Mouse (Mus musculus) layer of hippocampus, postnatal 14 days (tissue): ENCODE data around the gene Junb. TPM values are rescaled to one million over a fixed set of nuclear protein-coding genes. Genes with fewer than 3 reads are reported as not detected.

Experiments
- DNase-seq, 2 experiments: peaks; one replicate each; pipeline ENCODE4 v3.0.0; 2021 to 2022; ENCODE audit warnings: low spot score in 2 of 2, mixed read lengths in 1 of 2
- long read RNA-seq, 2 experiments: library from polyadenylated mRNA; stranded (forward); transcript quantifications; one replicate each; pipeline ENCODE4 v2.0.0; 2021
- total RNA-seq, 2 experiments: library from RNA; stranded (reverse); gene quantifications; 2 replicates each; pipeline ENCODE4 v1.2.3; 2021

Junb gene
- 10 to 100 TPM; 45.5 to 54.7 TPM for total RNA-seq
- long read RNA-seq, experiment 1, transcript Junb-201 (1 exons, 1,809 nt), result major isoform, 122 of 122 reads
- long read RNA-seq, experiment 1, partial matches to known transcripts, result 0 of 122 reads
- long read RNA-seq, experiment 1, other reads (novel, unspliced or antisense), result 0 of 122 reads
- long read RNA-seq, experiment 2, transcript Junb-201 (1 exons, 1,809 nt), result major isoform, 134 of 134 reads
- long read RNA-seq, experiment 2, partial matches to known transcripts, result 0 of 134 reads
- long read RNA-seq, experiment 2, other reads (novel, unspliced or antisense), result 0 of 134 reads

DNA sequence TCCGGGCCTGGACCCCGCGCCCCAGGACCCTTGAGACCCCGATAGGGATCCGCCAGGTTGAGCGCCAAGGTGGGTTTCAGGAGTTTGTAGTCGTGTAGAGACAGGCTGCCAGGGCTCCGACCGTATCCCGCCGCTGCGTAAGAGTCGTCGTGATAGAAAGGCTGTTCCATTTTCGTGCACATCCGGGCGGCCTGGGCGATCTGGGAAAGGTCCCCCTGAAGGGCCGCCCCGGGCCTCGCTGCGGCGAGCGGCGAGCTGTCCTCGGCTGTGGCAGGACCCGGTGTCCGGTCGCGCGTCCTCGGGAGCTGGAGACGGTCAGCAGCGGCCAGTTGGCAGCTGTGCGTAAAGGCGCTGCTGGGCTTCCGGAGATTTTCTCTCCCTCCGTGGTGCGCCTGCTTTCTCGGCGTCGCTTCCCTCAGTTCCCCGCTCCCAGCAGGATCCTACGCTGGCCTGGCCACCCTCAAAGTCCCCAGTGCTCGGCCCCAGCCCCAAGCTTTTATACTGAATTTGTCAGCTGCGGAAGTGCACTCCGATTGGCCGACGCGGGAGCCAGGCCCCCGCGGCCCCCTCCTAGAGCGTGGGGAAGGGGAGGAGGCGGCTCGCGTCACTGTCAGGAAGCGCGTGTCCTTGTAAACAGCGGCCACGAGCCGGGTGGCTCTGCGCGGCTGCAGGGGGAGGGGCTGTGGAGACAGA, at the start of gene Junb:
Gene Junb (minus strand): TSS at position 471 of the 693 bp plus-strand sequence.
- peak; percentile 92 to 97 for DNase-seq

DNA sequence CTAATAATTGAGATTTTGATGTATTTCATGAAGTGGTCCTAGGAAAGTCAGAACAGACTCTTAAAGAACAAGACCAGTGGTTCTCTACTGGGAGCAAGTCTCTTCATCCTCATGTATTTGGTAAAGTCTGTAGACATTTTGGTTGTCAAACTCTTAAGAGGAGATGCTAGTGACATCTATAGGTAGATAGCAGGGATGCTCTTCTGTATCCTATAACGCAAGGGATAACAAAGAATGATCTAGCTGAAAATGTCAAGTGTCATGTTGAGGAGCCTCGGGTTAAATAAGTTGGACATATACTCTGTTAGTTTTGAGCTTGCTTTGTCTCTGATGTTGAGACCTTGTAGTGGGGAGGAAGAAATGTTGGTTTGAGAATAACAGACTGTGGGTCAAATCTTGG, 49.4 kb upstream of the Junb start:
- DNase-seq, result no peak

DNA sequence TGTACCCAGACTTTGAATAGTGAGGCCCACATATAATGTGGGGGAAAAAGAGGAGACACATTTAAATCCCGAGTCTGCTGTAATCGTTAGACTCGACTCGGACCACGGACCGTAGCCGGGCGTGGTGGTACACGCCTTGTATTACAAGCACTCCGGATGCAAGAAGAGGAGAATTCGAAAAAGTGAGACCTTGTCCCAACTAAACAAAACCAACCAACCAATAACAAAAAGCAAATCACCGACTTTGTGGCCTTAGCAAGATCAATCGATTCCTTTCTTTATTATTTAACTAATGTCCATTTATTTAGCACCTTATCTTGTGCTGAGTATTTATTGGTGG, 49.0 kb upstream of the Junb start:
- no peak for DNase-seq

DNA sequence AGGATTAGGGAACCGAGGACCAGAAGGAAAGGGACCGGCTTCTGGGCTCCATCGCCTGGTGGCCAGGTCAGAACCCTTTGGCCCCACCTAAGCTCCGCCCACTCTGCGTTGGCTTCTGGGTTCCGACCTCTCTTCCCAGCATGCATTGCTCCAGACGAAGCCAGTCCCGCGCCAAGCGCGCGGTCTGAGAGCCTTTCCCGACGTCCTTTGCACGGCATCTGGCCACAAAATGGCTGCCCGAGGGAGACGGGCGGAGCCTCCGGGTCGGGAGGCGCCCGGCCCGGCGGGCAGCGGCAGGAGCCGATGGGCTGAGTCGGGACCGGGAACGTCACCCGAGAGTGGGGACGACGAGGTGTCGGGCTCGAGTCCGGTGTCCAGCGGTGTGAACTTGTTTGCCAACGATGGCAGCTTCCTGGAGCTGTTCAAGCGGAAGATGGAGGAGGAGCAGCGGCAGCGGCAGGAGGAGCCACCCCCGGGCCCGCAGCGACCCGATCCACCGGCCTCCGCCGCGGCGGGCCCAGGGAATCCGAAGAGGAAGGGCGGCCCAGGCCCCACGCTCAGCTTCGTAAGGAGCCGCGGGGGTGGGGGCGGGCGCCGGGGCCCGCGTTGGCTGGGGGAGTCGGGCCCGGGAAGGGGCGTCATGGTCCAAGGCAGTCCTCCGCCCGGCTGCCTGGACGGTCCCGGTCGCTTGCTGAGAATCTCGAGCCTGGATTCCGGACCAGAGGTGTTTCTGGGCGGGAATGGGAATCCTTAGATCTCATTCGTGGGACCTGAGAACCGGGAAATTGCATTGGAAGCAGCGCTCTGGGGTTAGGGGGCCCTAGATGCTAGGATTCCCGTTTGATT, 48.4 kb upstream of the Junb start, which contains the start of gene Trir:
Gene Trir (plus strand): TSS at position 154 of the 846 bp plus-strand sequence.
- DNase-seq, result peak; percentile 93 to 97

DNA sequence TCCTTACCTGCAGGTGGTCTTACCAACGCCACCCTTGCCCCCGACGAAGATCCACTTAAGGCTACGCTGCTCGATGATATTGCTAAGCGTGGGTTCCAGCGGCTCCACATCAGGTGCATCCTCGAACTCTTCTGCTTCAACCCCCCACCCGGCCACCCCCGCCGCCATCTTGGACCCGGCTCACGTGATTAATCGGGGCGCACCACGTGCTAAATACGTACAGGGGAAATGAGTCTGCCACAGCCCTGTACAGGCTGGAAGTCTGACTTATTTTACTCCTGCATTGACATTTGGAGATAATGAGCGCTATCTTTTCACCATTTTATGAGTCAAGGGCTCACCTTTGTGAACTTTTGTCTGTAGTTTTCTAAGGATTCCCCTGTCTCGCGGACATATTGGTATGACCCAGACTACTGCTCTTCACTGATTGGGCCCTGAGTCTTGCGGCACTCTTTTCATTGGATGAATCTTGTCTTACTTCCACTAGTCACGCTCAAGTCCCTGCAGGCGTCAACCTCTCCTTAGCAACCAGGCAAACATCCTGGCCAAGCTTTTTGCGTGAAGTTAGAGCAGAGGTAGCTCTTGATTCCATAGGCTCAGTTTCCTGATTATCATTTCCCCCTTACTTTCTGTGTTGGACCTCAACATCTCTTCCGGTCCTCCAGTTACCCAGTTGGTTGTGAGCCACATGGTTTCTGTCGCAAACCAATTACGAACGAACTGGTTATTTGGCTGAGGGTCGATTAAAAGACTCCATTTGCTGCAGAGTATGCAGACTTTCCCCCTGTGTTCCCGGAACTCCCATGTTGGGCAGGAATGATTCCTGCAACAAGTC, 46.8 kb upstream of the Junb start, which contains the start of gene Asna1:
Gene Asna1 (minus strand): TSS at position 184 of the 835 bp plus-strand sequence.
- peak; percentile 87 to 93 for DNase-seq

DNA sequence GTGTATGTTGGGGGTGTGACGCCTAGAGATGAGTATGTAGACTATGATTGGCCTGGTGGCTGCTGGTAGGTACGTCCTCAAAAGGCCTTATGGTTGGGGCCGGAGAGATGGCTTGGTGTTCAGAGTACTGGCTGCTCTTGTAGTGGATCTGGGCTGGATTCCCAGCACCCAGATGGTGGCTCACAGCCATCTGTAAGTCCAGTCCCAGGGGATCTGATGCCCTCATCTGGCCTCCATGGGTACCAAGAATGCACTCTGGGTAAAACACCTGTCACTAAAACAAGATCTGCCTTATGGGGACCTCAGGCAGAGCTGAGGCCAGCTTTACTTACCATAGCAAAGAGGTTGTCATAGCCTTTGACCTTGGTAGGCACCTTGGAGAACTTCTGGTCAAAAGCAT, 45.3 kb upstream of the Junb start:
- DNase-seq, result no peak

DNA sequence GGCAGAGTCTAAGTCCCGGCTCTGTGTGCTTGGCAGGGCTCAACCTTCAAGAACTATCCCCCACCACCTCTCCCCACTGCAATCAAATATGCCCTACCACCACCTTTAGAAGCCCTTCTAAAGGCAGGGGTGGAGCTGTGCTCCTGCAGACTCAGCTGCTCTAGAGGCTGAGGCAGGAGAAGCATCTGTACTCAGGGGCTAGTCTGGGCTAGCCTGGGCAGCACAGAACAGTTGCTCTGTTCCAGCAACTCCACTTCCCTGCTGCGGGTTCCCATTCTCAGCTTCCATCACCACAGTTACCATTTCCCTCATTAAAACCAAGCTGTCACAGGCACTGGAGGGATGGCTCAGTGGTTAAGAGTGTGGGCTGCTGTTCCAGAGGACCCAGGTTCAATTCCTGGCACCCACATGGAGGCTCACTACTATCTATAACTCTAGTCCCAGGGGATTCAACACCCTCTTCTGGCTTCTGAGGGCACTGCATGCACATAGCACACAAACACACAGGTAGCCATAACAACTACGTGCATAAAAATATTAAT, 43.1 kb upstream of the Junb start:
- no peak for DNase-seq

DNA sequence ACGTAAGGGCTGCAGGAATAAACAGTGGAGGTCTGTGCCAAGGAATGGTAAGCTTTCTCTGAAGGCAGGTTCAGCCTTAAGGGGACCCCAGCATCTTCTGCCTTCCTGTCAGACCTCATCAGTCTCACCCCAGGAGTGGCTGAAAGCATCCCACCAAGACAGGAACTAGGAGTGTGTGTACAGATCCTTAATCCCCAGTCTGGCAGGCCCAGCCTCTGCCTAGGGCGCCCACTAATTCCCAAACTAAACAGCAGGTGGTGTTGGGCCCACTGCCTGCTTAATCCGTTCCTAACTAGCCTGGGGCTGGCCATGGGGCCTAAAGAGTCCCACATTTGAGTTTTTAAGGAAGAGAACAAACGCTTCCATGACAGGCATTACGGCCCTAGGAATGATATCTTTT, 38.7 kb upstream of the Junb start:
- no peak for DNase-seq

DNA sequence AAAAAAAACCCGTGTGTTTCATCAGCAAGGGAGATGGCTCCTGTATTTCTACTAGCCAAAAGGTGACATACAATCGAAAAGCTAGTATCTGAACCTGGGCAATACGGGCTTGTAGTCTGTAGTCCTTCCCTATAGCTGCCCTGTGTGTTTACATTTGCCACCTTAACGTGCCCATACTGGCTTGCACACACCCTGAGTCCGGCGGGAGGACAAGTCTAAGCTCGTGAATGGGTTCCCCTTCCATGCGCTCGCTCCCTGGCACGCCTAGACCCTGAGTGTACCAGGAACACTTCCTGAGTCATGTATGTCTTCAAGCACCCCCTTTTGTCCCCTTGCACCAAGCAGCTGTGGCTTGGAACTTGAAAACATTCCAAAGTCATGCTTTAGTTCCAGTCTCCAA, 38.2 kb upstream of the Junb start:
- DNase-seq, result no peak

DNA sequence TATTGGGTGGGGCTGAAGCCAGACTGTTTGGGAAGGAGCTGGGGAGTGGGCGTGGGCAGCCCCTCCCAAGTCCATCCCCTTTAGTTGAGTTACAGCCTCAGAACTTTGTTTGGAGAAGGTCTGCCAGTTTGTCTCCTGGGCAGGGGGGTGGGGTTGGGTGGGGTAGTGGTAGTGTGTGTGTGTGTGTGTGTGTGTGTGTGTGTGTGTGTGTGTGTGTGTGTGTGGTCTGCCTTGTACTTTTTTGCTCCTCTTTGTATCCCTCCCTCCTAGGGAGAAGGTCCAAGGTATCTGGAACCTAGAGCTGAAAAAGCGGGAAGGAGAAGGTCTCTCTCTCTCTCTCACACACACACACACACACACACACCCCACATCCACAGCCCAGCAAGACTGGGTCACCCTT, 35.9 kb upstream of the Junb start, which contains the start of gene Best2:
Gene Best2 (minus strand): TSS at position 101 of the 400 bp plus-strand sequence.
- DNase-seq, result no peak

DNA sequence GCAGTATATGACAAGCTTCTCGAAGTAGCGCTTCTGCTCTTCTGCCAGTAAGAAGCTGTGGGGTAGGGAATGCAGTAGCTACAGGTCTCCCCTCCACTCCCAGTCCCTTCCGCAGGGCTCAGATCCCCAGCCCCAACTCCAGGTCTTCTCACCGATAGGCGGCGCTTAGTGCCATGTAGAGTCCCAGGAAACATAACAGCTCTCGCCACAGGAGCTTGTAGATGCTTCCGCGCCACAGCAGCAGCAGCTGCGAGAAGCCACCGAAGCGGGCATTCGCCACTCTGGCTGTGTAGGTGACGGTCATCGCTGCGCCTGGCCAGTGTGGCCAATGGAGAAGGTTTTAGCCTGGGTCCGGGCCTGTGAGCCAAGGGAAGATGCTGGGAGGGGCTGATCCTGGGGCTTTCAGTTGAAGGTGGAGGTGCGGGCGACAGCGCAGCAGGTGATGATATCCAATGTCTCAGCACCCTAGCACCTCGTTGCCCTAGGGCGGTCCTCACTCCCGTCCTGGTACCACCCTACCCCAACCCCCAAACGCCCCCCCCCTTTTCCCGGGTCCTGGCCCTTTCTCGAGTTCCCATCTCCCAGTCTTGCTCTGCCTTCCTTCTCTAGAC, 34.8 kb upstream of the Junb start:
- peak; percentile 52 to 54 for DNase-seq

DNA sequence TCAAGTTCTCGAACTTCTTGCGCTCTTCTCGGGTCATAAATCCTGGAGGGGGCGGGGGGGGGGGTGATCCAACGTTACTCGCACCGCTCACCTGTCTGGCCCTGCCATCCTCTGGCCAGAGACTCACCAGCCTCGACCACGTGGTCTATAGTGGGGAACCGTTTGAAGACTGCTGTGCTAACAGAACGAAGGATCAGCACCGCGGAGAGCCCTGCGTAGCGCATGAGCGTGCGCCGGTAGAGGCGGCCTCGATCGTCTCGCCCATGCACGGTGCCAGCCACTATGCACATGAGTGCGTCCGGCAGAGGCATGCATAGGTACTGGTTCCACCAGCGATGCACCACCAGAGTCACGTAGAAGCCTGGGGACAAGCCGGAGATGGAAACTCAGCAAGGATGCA, 32.7 kb upstream of the Junb start:
- no peak for DNase-seq

DNA sequence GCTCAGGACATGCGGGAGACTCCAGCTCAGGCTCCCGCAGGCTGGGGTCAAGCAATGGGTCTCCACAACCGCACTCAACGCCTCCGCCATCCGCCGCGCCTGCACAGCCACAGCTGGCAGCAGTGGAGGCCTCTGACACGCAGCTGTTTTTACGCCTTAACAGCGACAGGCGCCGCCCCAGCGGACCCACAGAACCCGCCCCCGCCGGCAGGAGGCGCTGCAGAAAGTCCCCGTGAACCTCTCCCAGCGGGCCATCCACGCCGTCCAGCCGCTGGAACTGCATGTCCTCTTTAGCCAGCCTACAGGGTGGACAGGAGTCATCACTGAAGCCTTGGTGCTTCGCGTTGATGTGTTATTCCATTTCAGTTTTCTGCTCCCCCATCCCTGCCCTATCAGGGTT, 29.2 kb upstream of the Junb start:
- DNase-seq, result no peak

DNA sequence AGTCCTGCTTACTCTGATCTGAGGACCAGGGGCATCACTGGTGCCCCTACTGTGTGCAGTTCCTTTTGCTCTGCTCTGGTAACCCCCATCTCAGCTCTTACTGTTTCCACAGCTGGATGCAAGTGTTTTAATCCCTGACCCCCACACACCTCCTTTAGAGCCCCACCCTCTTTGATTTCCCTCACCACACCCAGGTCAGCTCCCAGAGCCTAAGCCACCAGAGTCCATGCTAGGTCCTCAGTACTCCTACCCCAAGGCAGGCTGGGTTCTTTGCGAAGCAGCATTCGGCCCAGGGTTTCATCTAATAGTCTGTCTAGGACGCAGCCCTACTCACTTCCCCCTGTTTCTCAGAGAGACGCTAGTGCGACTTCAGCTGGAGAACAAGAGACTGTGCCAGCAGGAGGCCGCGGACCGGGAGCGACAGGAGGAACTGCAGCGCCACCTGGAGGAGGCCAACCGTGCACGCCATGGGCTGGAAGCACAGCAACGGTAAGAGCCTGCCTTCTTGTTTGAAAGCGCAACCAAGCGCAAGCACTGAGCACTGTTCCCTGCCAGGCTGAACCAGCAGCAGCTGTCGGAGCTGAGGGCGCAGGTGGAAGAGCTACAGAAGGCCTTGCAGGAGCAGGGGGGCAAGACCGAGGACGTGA, 19.3 kb upstream of the Junb start:
- DNase-seq, result peak; percentile 88 to 90

DNA sequence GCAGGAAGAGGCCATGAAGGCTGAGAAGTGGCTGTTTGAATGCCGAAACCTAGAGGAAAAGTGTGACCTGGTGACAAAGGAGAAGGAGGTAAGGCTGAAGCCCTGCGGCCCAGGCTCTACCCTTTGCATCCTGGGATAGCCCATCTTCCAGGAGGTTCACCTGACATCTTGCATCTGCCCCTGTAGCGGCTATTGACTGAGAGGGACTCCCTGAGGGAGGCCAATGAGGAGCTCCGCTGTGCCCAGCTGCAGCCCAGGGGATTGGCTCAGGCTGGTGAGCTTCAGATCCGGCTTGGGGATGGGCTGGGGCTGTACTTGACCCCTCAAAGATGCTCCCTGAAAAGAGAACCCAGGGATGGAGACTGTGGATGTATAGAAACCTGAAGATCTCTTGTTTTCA, 18.5 kb upstream of the Junb start:
- DNase-seq, result no peak

DNA sequence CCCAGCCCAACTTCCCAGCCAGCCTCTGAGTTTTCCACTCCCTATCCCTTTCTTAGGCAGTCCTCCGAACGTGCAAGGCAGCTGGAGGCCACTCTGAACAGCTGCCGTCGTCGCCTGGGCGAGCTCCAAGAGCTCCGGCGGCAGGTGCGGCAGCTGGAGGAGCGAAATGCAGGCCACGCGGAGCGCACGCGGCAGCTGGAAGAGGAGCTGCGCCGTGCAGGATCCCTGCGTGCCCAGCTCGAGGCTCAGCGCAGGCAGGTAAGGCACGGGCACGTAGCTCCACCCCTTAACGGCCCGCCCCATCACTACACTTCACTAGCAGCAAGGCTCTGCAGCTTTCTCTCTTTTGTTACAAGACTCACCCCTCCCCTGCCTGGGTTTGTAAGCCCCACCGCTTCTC, 17.2 kb upstream of the Junb start:
- DNase-seq, result no peak

DNA sequence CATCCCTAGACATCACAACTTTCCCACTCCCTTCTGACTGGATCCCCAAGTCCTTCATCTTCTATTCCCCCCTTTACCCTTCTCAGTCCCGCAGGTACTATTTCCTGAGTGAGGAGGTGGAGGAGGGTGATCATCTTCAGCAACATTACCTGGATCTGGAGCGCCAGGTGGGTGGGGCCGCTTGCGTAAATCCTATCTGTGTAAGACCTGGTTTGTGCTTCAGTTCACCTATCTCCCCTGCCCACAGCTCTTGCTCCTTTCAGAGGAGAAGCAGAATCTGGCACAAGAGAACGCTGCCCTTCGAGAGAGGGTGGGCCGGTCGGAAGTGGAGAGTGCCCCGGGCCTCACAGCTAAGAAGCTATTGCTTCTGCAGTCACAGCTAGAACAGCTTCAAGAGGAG, 15.9 kb upstream of the Junb start:
- DNase-seq, result no peak

DNA sequence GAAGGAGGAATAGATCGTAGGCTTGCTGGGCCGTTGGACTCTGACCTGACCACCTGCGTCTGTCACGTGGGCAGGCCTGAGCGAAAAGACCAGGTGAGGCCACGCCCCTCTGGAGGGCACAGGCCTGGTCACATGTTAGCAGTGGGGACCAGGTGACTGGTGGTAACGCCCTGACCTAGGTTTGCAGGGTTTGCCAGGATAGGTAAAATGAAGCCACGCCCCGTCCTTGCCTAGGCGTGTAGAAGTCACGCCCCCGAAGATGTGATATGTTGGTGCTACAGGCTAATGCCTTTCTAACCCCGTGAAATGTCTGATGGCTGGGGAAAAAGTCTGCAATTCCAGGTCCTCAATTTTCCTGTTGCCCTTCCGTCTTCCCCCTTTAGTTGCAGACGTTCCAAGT, 12.3 kb upstream of the Junb start:
- no peak for DNase-seq

DNA sequence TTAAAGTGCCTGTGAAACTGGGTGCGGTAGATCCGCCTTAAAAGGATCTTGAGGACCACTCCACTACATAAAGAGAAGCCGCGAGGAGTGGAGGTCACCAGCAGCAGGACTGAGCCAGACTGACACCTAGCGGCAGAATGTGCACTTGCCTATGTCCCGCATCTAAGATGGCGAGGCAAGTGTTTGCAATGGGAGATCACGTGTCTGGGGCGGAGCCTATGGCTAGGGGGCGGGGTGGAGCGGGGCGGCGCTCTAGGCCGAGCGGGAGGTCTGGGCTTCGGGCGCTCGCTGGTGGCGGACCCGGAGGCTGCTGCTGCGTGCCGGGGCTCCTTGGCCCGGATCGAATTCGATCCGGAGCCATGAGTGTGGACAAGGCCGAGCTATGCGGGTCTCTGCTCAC, 11.8 kb upstream of the Junb start, which contains the start of gene Hook2:
Gene Hook2 (plus strand): TSS at position 255 of the 400 bp plus-strand sequence.
- peak; percentile 96 to 98 for DNase-seq

DNA sequence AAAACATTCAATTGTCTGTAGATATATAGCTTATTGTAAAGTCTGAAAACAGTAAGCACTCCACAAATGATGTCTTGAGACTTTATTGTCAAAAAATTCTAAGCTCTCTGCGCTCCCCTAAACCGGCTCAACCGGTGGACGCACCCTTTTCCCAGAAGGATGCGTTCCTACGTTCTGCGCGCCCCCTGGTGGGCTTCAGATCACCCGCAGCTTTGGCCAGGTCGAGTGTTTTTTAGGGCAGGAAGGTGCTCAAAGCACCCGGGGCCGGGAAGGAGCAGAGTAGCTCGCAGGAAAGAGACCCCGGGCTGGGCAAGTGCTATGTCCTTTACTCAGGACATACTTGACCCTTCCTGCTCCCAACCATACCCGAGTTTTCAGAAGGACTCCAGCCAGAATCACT, 11.3 kb upstream of the Junb start:
- DNase-seq, result peak; percentile 90 to 92
